Mouse (Mus musculus): ENCODE results near the gene Mbnl2.
A peak's percentile ranks its signal among the peaks of the same experiment; 100 is the strongest.

The Mbnl2 gene

GRCm38 (mm10) chr14:120275246-120276238 lies at the start of gene Mbnl2:
Gene Mbnl2 (plus strand): TSS chr14:120275669.
- peak; percentile 95 to 97 for DNase-seq

GRCm38 (mm10) chr14:120232076-120232496 lies 43.4 kb upstream of the Mbnl2 start:
- DNase-seq: peak; percentile 54 to 57

- no peak for DNase-seq
These were observed 39.9 kb upstream of the Mbnl2 start for GRCm38 (mm10) chr14:120235610-120236009.

GRCm38 (mm10) chr14:120238501-120238900 lies 37.0 kb upstream of the Mbnl2 start:
- no peak for DNase-seq

GRCm38 (mm10) chr14:120240209-120240608 lies 35.3 kb upstream of the Mbnl2 start:
- no peak for DNase-seq

GRCm38 (mm10) chr14:120242711-120243110 lies 32.8 kb upstream of the Mbnl2 start:
- no peak for DNase-seq

- DNase-seq: no peak
These were observed 30.3 kb upstream of the Mbnl2 start for GRCm38 (mm10) chr14:120245081-120245705.

- no peak for DNase-seq
These were observed 22.1 kb upstream of the Mbnl2 start for GRCm38 (mm10) chr14:120253331-120253730.

- no peak for DNase-seq
These were observed 19.3 kb upstream of the Mbnl2 start for GRCm38 (mm10) chr14:120256146-120256545.

GRCm38 (mm10) chr14:120256623-120257384 lies 18.7 kb upstream of the Mbnl2 start:
- DNase-seq: no peak

- no peak for DNase-seq
These were observed 18.0 kb upstream of the Mbnl2 start for GRCm38 (mm10) chr14:120257483-120257882.

- no peak for DNase-seq
These were observed 16.0 kb upstream of the Mbnl2 start for GRCm38 (mm10) chr14:120259426-120259825.

- DNase-seq: peak; percentile 32 to 40
These were observed 13.9 kb upstream of the Mbnl2 start for GRCm38 (mm10) chr14:120261606-120262005.

GRCm38 (mm10) chr14:120262660-120263379 lies 12.6 kb upstream of the Mbnl2 start:
- no peak for DNase-seq

- peak; percentile 68 to 70 for DNase-seq
These were observed 11.9 kb upstream of the Mbnl2 start for GRCm38 (mm10) chr14:120263380-120264135.

- peak in 1 of 2 experiments; percentile 61 for DNase-seq
These were observed 9.6 kb upstream of the Mbnl2 start for GRCm38 (mm10) chr14:120265886-120266285.

GRCm38 (mm10) chr14:120267130-120267529 lies 8.3 kb upstream of the Mbnl2 start:
- no peak for DNase-seq

- DNase-seq: no peak
These were observed 5.4 kb upstream of the Mbnl2 start for GRCm38 (mm10) chr14:120270031-120270430.

- DNase-seq: no peak
These were observed 4.8 kb upstream of the Mbnl2 start for GRCm38 (mm10) chr14:120270633-120271032.

GRCm38 (mm10) chr14:120271096-120271495 lies 4.4 kb upstream of the Mbnl2 start:
- DNase-seq: no peak

GRCm38 (mm10) chr14:120273766-120274165 lies 1.7 kb upstream of the Mbnl2 start:
- DNase-seq: no peak
